Mouse (Mus musculus) forebrain, embryonic 13.5 days (tissue): Measurements from ENCODE around the gene Hmg20b. TPM values are rescaled to one million over a fixed set of nuclear protein-coding genes. Genes with fewer than 3 reads are reported as not detected.

Experiments
- ATAC-seq: fragments of 200-750 bp; cut with Nextera tagmentation; 2 replicates; pipeline ENCODE4 v1.8.0; 2017
- H3K27ac ChIP-seq: fragments of 300-500 bp; sonication (generic); 2 replicates; pipeline ENCODE4 v1.5.1; 2015; ENCODE audit warnings: inconsistent platforms, mild to moderate bottlenecking, moderate library complexity
- H3K27me3 ChIP-seq: fragments of 300-500 bp; sonication (generic); 2 replicates; pipeline ENCODE4 v1.6.1; 2015; ENCODE audit warnings: mild to moderate bottlenecking, inconsistent platforms
- H3K36me3 ChIP-seq: fragments of 300-500 bp; sonication (generic); 2 replicates; pipeline ENCODE4 v1.6.1; 2015; ENCODE audit warnings: mild to moderate bottlenecking, inconsistent platforms; ENCODE audit not compliant: poor library complexity, severe bottlenecking
- H3K4me1 ChIP-seq: fragments of 300-500 bp; sonication (generic); 2 replicates; pipeline ENCODE4 v1.6.1; 2015; ENCODE audit warnings: inconsistent platforms
- H3K4me2 ChIP-seq: fragments of 300-500 bp; sonication (generic); 2 replicates; pipeline ENCODE4 v1.6.1; 2015; ENCODE audit warnings: inconsistent platforms, mild to moderate bottlenecking, moderate library complexity
- H3K4me3 ChIP-seq: fragments of 300-500 bp; sonication (generic); 2 replicates; pipeline ENCODE4 v1.5.1; 2015; ENCODE audit warnings: mild to moderate bottlenecking, inconsistent platforms
- H3K9ac ChIP-seq: fragments of 300-500 bp; sonication (generic); 2 replicates; pipeline ENCODE4 v1.6.1; 2015; ENCODE audit warnings: mild to moderate bottlenecking, inconsistent platforms
- H3K9me3 ChIP-seq: fragments of 300-500 bp; sonication (generic); replicated peaks from 2 replicates; pipeline ENCODE4 v1.6.1; 2016; ENCODE audit warnings: inconsistent platforms
- WGBS: fragments of 180-500 bp; shearing (Covaris S2); methylation state at CpG from one replicate; pipeline ENCODE4 v1.1.7; 2015; 5-methylcytosine and 5-hydroxymethylcytosine counted together
- polyA plus RNA-seq: library from polyadenylated mRNA; unstranded; fragments of >200 nt; fragmentation: Nextera tagmentation; extraction: Ambion mirVana; gene quantifications from 2 replicates; pipeline ENCODE4 v1.2.1, GENCODE M21; 2015

Hmg20b gene
- polyA plus RNA-seq, result 60.6 and 61.1 TPM in 2 replicates

- H3K36me3 ChIP-seq, result peaks cover 16% of the 10 kb centered on the region
- H3K9ac ChIP-seq, result peak within 1 kb of the TSS; percentile 82
- H3K4me2 ChIP-seq, result peak within 1 kb of the TSS; percentile 95
- H3K27me3 ChIP-seq, result peaks cover 24% of the 10 kb centered on the region; the same call in 1 of the 2 replicates
- H3K4me3 ChIP-seq, result peak within 1 kb of the TSS; percentile 77
- peak; percentile 97 for ATAC-seq
- under 1% methylated on average over 54 of the region's 54 CpGs for WGBS
- H3K9me3 ChIP-seq, result no peaks in the 10 kb centered on the region
- H3K4me1 ChIP-seq, result peaks cover 32% of the 10 kb centered on the region
- peak within 1 kb of the TSS; percentile 44 for H3K27ac ChIP-seq
These were observed at the start of gene Hmg20b for GRCm38 (mm10) chr10:81350351-81351063. TSS of gene Hmg20b (minus strand) at chr10:81350480.

GRCm38 (mm10) chr10:81399798-81400308 lies 49.6 kb upstream of the Hmg20b start:
- H3K9ac ChIP-seq, result peak overlapping the region; percentile 19; the same call in 1 of the 2 replicates
- no peak overlapping the region for H3K4me3 ChIP-seq
- peaks cover 37% of the 10 kb centered on the region for H3K36me3 ChIP-seq
- peaks cover 9% of the 10 kb centered on the region for H3K27me3 ChIP-seq
- H3K9me3 ChIP-seq, result no peaks in the 10 kb centered on the region
- peak overlapping the region; percentile 35 for H3K4me2 ChIP-seq
- peaks cover 44% of the 10 kb centered on the region for H3K4me1 ChIP-seq
- no peak for ATAC-seq
- WGBS, result 84% methylated on average over 18 of the region's 18 CpGs
- H3K27ac ChIP-seq, result no peak overlapping the region; the same call in 1 of the 2 replicates

- Histone ChIP-seq H3K4me3 (no peak overlapping the region), H3K4me2 (no peak overlapping the region), H3K36me3 (peaks cover 31% of the 10 kb centered on the region), H3K4me1 (peaks cover 44% of the 10 kb centered on the region), H3K9ac (no peak overlapping the region), H3K27ac (no peak overlapping the region), H3K27me3 (peaks cover 3% of the 10 kb centered on the region), H3K9me3 (no peaks in the 10 kb centered on the region)
- WGBS, result 73% methylated on average over 5 of the region's 5 CpGs
- no peak for ATAC-seq
These were observed 49.0 kb upstream of the Hmg20b start for GRCm38 (mm10) chr10:81399296-81399695.

GRCm38 (mm10) chr10:81396749-81397148 lies 46.5 kb upstream of the Hmg20b start:
- Histone ChIP-seq H3K9ac (0 out of 2 replicates have a peak overlapping the region, but pooled peaks have one; percentile 2), H3K27me3 (no peaks in the 10 kb centered on the region), H3K4me2 (no peak overlapping the region), H3K36me3 (peaks cover 26% of the 10 kb centered on the region), H3K4me1 (peaks cover 36% of the 10 kb centered on the region), H3K27ac (no peak overlapping the region), H3K9me3 (no peaks in the 10 kb centered on the region), H3K4me3 (no peak overlapping the region)
- no peak for ATAC-seq
- 63% methylated on average over 5 of the region's 5 CpGs for WGBS

- H3K27ac ChIP-seq, result 0 out of 2 replicates have a peak overlapping the region, but pooled peaks have one; percentile 21
- WGBS, result 87% methylated on average over 4 of the region's 4 CpGs
- H3K9ac ChIP-seq, result no peak overlapping the region
These were observed 45.6 kb upstream of the Hmg20b start for GRCm38 (mm10) chr10:81395865-81396264.

GRCm38 (mm10) chr10:81395127-81395526 lies 44.8 kb upstream of the Hmg20b start:
- Histone ChIP-seq H3K27ac (no peak overlapping the region), H3K36me3 (peaks cover 33% of the 10 kb centered on the region), H3K4me1 (peaks cover 21% of the 10 kb centered on the region), H3K27me3 (no peaks in the 10 kb centered on the region), H3K4me2 (no peak overlapping the region), H3K9ac (no peak overlapping the region), H3K4me3 (no peak overlapping the region), H3K9me3 (no peaks in the 10 kb centered on the region)
- WGBS, result 13% methylated on average over 5 of the region's 5 CpGs
- peak; percentile 28; the same call in 1 of the 2 replicates for ATAC-seq

More at GRCm38 (mm10) chr10:81395865-81396264, 45.6 kb upstream of the Hmg20b start:
- Histone ChIP-seq H3K4me3 (no peak overlapping the region), H3K27me3 (no peaks in the 10 kb centered on the region), H3K9me3 (no peaks in the 10 kb centered on the region), H3K4me1 (peaks cover 27% of the 10 kb centered on the region), H3K36me3 (peaks cover 35% of the 10 kb centered on the region), H3K4me2 (no peak overlapping the region)
- ATAC-seq, result no peak

GRCm38 (mm10) chr10:81393456-81394063 lies 43.3 kb upstream of the Hmg20b start:
- Histone ChIP-seq H3K4me3 (peak overlapping the region; percentile 12), H3K9ac (peak overlapping the region; percentile 38; the same call in 1 of the 2 replicates)

GRCm38 (mm10) chr10:81392781-81393185 lies 42.5 kb upstream of the Hmg20b start, which contains the start of gene Smim24:
TSS of gene Smim24 (plus strand) at chr10:81393051.
- H3K4me3 ChIP-seq, result peak within 1 kb of the TSS; percentile 12
- peaks cover 18% of the 10 kb centered on the region for H3K4me1 ChIP-seq
- no peaks in the 10 kb centered on the region for H3K9me3 ChIP-seq
- no peak for ATAC-seq
- peak within 1 kb of the TSS; percentile 43 for H3K4me2 ChIP-seq
- peaks cover 33% of the 10 kb centered on the region for H3K36me3 ChIP-seq
- no peak within 1 kb of the TSS for H3K27ac ChIP-seq
- H3K27me3 ChIP-seq, result no peaks in the 10 kb centered on the region
- WGBS, result 70% methylated on average over 14 of the region's 14 CpGs
- H3K9ac ChIP-seq, result peak within 1 kb of the TSS; percentile 38

More at GRCm38 (mm10) chr10:81393456-81394063, 43.3 kb upstream of the Hmg20b start:
- Histone ChIP-seq H3K4me2 (peak overlapping the region; percentile 43), H3K36me3 (peaks cover 26% of the 10 kb centered on the region), H3K27me3 (no peaks in the 10 kb centered on the region), H3K9me3 (no peaks in the 10 kb centered on the region), H3K4me1 (peaks cover 18% of the 10 kb centered on the region), H3K27ac (no peak overlapping the region)
- no peak for ATAC-seq
- 8% methylated on average over 19 of the region's 19 CpGs for WGBS

- ATAC-seq, result no peak
- H3K4me1 ChIP-seq, result peaks cover 18% of the 10 kb centered on the region
- no peak overlapping the region for H3K27ac ChIP-seq
- H3K4me2 ChIP-seq, result no peak overlapping the region
- H3K27me3 ChIP-seq, result no peaks in the 10 kb centered on the region
- peak overlapping the region; percentile 35; the same call in 1 of the 2 replicates for H3K9ac ChIP-seq
- peaks cover 33% of the 10 kb centered on the region for H3K36me3 ChIP-seq
- 87% methylated on average over 6 of the region's 6 CpGs for WGBS
- H3K9me3 ChIP-seq, result no peaks in the 10 kb centered on the region
- H3K4me3 ChIP-seq, result no peak overlapping the region
These were observed 42.0 kb upstream of the Hmg20b start for GRCm38 (mm10) chr10:81392270-81392669.

GRCm38 (mm10) chr10:81390678-81390965 lies 40.3 kb upstream of the Hmg20b start:
- Histone ChIP-seq H3K27me3 (no peaks in the 10 kb centered on the region), H3K4me2 (no peak overlapping the region), H3K9me3 (no peaks in the 10 kb centered on the region), H3K4me1 (peaks cover 22% of the 10 kb centered on the region), H3K9ac (no peak overlapping the region), H3K27ac (no peak overlapping the region), H3K36me3 (peaks cover 48% of the 10 kb centered on the region), H3K4me3 (no peak overlapping the region)
- 89% methylated on average over 13 of the region's 13 CpGs for WGBS
- ATAC-seq, result no peak

- no peaks in the 10 kb centered on the region for H3K9me3 ChIP-seq
- H3K4me2 ChIP-seq, result no peak overlapping the region
- H3K4me3 ChIP-seq, result no peak overlapping the region
- peaks cover 28% of the 10 kb centered on the region for H3K4me1 ChIP-seq
- H3K27me3 ChIP-seq, result no peaks in the 10 kb centered on the region
- peak; percentile 60 for ATAC-seq
- H3K36me3 ChIP-seq, result peaks cover 48% of the 10 kb centered on the region
- H3K9ac ChIP-seq, result no peak overlapping the region
- 57% methylated on average over 22 of the region's 23 CpGs for whole genome bisulfite sequencing
- no peak overlapping the region for H3K27ac ChIP-seq
These were observed 39.8 kb upstream of the Hmg20b start for GRCm38 (mm10) chr10:81389801-81390677.
